Mouse (Mus musculus): ENCODE results near the gene Elp4.

DNA sequence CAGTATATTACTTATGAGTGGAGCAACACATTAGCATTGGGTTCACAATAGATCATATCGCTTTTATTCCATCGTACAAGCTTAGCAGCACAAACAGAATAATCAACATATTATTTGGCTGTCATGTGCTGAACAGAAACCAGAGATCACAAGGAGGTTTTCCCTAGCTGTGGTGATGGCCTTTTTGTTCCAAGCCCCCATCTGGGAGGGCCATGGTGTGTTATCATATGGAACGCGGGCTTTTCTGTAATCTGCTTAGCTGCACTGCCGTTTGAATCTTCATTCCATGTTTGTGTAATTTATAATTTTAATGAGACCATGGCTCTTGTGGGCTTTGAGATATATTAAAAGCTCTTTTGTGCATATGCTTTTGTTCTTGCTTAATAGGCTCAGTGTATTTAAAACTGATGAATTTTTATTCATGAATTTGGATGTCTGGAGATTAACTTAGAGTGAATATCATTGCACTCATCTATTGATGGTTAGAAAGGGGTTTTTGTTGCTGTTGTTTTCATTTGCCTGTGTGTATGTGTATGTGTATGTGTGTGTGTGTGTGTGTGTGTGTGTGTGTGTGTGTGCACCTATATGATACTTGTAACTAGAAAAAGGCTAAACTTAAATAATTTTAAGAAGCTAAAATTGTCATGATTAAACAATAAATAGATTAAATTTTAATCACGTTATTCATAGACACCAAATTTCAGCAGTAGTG lies 9.4 kb upstream of the Elp4 start:
- TF ChIP-seq CTCF (conservative IDR thresholded peaks at IDR 0.05; ENCODE audit: low read length) (no peak), NANOG (IDR thresholded peaks at IDR 0.05; ENCODE audit: borderline replicate concordance, low read length) (no peak)

All from E14TG2a.4 (cell line).